Mouse (Mus musculus) C2C12 (cell line): ENCODE data around the gene Sox5. TPM values are rescaled to one million over a fixed set of nuclear protein-coding genes. Genes with fewer than 3 reads are reported as not detected.
"Not testable (repeated sequence)": the region's sequence is repeated elsewhere in the genome, so short reads cannot be mapped to it uniquely, and the experiment has no call there.

Source experiments
- H3K27me3 ChIP-seq: one replicate; pipeline ENCODE4 v1.6.1; 2011; ENCODE audit not compliant: control insufficient read depth, insufficient read depth, insufficient read length
- H3K36me3 ChIP-seq: one replicate; pipeline ENCODE4 v1.6.1; 2011; ENCODE audit not compliant: control insufficient read depth, insufficient read depth
- H3K4me3 ChIP-seq: one replicate; pipeline ENCODE4 v1.5.1; 2011; ENCODE audit warnings: mild to moderate bottlenecking, control low read depth; ENCODE audit not compliant: poor library complexity, insufficient read depth, severe bottlenecking
- H3K79me2 ChIP-seq: one replicate; pipeline ENCODE4 v1.6.1; 2011; ENCODE audit not compliant: control insufficient read depth, insufficient read depth
- H3K79me3 ChIP-seq: one replicate; pipeline ENCODE4 v1.6.1; 2011; ENCODE audit warnings: low read depth, control low read depth
- H3ac ChIP-seq: one replicate; pipeline ENCODE3; 2011; ENCODE audit warnings: low read depth; ENCODE audit not compliant: control insufficient read depth, insufficient read length
- CEBPB ChIP-seq: IDR thresholded peaks from one replicate; pipeline ENCODE4 v1.6.1; 2011; ENCODE audit warnings: low read depth, mild to moderate bottlenecking, control low read depth, moderate library complexity
- CTCF ChIP-seq: IDR thresholded peaks from one replicate; pipeline ENCODE4 v1.5.1; 2011; ENCODE audit not compliant: control insufficient read depth, insufficient read depth, insufficient read length
- FOSL1 ChIP-seq: IDR thresholded peaks from one replicate; pipeline ENCODE4 v1.8.0; 2011; ENCODE audit warnings: mild to moderate bottlenecking, low read length; ENCODE audit not compliant: poor library complexity, insufficient read depth, severe bottlenecking
- MAX ChIP-seq: IDR thresholded peaks from one replicate; pipeline ENCODE4 v1.6.1; 2011; ENCODE audit warnings: mild to moderate bottlenecking, control low read depth
- MYOD1 ChIP-seq: IDR thresholded peaks from one replicate; pipeline ENCODE4 v1.6.1; 2011; ENCODE audit warnings: low read depth; ENCODE audit not compliant: control insufficient read depth, insufficient read length
- MYOG ChIP-seq: IDR thresholded peaks from one replicate; pipeline ENCODE4 v1.6.1; 2011; ENCODE audit not compliant: control insufficient read depth, insufficient read length; ENCODE audit errors: extremely low read depth
- USF1 ChIP-seq: IDR thresholded peaks from one replicate; pipeline ENCODE4 v1.6.1; 2011; ENCODE audit warnings: low read depth, mild to moderate bottlenecking, control low read depth, moderate library complexity
- polyA plus RNA-seq: library from polyadenylated mRNA; unstranded; fragments of >200 nt; fragmentation: generic; extraction: Trizol; gene quantifications from one replicate; pipeline ENCODE4 v1.2.1, GENCODE M21; 2012; ENCODE audit warnings: missing spikeins

Sox5 gene
- polyA plus RNA-seq, 1 experiment, result 0.07 TPM

DNA sequence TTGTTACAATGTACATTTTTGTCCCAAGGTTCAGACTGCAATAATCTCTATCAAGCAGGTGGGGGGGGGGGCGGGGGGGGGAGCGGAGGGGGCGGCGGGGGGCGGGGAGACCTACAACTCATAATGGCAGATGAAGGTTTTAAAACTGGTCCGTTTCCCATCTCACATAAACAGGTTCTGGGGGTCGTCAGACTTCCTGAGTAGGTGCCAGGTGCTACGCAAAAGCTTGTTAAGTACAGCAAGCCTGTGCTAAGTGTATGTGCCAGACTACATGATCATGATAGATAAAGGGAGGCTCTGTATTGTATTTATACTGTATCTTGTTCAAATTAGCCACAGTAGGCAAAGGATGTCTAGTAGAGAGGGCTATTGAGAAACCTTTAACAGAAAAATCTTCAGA lies 498.6 kb downstream of the Sox5 start:
- Histone ChIP-seq H3K79me3 (no peaks in the 10 kb centered on the region), H3K27me3 (no peaks in the 10 kb centered on the region), H3K4me3 (no peak overlapping the region), H3K36me3 (no peaks in the 10 kb centered on the region), H3ac (no peak overlapping the region), H3K79me2 (no peaks in the 10 kb centered on the region)
- TF ChIP-seq CEBPB, result no peak
- no peak for TF ChIP-seq CTCF
- TF ChIP-seq MAX, result no peak
- TF ChIP-seq MYOD1, result no peak
- no peak for TF ChIP-seq FOSL1
- no peak for TF ChIP-seq MYOG
- TF ChIP-seq USF1, result no peak

DNA sequence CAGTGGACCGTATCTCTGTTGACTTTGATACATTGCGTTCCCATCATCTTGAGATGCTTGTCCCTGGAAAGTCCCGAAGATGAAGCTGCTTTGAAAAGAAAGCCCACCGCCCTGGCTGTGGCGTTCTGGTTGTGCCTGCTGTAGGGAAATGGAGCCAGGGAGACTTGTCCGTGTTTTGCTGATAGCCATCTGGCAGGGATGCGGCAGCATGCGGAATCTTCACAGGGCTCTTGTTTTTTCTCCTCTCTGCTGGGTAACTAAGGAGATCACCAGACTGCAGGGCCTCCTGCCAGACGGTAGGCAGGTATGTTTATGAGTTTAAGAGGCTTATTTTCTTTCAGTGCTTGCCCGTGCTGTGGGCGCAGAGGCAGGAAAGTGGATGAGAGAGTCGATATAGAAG lies 499.0 kb downstream of the Sox5 start:
- no peak overlapping the region for H3K4me3 ChIP-seq
- no peaks in the 10 kb centered on the region for H3K79me3 ChIP-seq
- H3ac ChIP-seq, result no peak overlapping the region
- H3K79me2 ChIP-seq, result no peaks in the 10 kb centered on the region
- no peaks in the 10 kb centered on the region for H3K36me3 ChIP-seq
- no peak for TF ChIP-seq CEBPB
- no peak for TF ChIP-seq CTCF
- no peak for TF ChIP-seq MYOG
- TF ChIP-seq MYOD1, result no peak
- TF ChIP-seq FOSL1, result no peak
- no peak for TF ChIP-seq MAX
- TF ChIP-seq USF1, result no peak
- no peaks in the 10 kb centered on the region for H3K27me3 ChIP-seq

DNA sequence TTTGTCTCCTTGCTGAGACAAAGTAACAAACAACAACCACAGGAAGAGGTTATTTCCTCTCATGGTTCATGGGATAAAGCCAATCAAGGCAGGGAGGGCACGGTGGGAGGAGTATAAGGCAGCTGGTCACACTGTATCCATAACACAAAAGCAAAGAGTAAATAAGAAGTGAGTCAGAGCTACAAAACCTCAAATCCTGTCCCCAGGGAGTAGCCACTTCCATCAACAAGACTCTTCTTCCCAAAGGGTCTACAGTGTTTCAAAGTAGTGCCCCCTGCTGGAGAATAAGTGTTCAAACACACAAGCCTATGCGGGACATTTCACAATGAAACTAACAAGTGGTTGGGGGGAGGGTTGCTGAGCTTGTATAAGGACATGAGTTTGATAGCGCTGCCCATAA lies 500.1 kb downstream of the Sox5 start:
- Histone ChIP-seq H3K79me2 (no peaks in the 10 kb centered on the region), H3K79me3 (no peaks in the 10 kb centered on the region)
- TF ChIP-seq CEBPB, result no peak
- TF ChIP-seq FOSL1, result no peak
- no peak for TF ChIP-seq USF1
- no peak for TF ChIP-seq MYOD1
- no peak for TF ChIP-seq MYOG
- no peak for TF ChIP-seq MAX

DNA sequence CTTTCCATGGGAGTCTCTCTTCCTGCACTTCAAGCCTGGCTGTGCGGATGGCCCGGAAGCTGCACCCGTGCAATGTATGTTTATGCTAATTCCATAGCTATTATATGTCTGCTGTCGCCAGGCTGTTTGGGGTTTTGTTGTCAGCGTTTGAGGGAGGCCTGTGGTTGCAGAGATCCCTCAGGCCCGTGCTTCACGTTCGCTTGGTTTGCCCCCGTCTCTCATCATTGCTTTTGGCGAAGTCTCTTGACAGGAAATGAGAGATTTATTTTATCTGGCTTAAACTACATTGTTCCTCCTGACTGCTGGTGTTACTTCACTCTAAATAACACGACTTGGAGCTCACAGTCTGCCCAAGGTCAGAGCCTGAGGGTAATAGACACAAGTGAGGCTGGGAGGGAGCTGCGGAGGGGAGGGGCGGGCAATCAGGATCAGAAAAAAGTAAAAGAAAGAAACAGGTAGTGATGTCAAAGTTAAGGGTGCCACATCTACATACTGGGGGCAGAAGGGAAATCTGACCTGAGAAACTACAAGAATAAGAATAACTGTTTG lies 503.2 kb downstream of the Sox5 start:
- no peaks in the 10 kb centered on the region for H3K27me3 ChIP-seq
- no peaks in the 10 kb centered on the region for H3K79me3 ChIP-seq
- TF ChIP-seq FOSL1 (no peak), USF1 (no peak), CEBPB (no peak), MYOD1 (no peak), MAX (no peak), CTCF (no peak), MYOG (no peak)
- no peak overlapping the region for H3K4me3 ChIP-seq
- no peak overlapping the region for H3ac ChIP-seq
- H3K36me3 ChIP-seq, result no peaks in the 10 kb centered on the region
- no peaks in the 10 kb centered on the region for H3K79me2 ChIP-seq

More for the DNA sequence above, 500.1 kb downstream of the Sox5 start:
- Histone ChIP-seq H3ac (no peak overlapping the region), H3K4me3 (no peak overlapping the region), H3K36me3 (no peaks in the 10 kb centered on the region), H3K27me3 (no peaks in the 10 kb centered on the region)

DNA sequence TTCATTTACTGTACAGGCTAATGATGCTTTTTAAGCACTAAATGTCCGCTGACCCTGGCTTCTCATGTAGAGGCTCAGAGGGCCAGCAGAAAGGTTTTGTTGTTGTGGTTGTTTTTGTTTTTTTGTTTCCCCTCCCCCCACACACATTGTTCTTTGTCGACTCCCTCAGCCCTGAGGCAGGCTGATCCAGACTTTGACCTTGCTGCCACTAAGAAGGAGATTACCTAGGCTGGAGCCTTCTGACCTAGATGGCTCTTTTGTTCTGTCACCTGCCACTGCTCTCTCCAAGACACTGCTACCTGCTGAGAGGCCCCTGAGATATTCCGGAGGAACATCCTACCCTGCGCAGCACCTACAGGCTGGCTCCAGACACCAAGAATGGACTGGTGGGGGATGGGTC lies 508.4 kb downstream of the Sox5 start:
- not testable (repeated sequence) for H3K27me3 ChIP-seq, H3ac ChIP-seq, H3K4me3 ChIP-seq, H3K36me3 ChIP-seq, H3K79me3 ChIP-seq, H3K79me2 ChIP-seq

DNA sequence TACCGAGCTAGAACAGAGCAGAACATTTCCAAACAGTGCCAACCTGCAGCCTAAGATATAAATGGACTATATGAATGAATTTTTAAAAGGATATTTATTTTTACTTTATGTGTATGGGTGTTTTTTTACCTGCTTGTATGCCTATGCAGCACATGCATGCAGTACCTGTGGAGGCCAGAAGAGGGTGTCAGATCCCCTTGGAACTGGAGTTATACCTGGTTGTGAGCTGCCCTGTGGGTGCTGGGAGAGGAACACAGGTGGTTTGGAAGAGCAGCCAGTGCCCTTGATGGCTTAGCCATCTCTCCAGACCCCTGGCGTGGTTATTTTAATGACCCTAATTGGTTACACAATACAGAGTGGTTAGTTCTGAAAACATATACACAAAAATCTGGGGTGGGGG lies 510.5 kb downstream of the Sox5 start:
- Histone ChIP-seq H3K27me3 (no peaks in the 10 kb centered on the region), H3ac (no peak overlapping the region), H3K4me3 (no peak overlapping the region), H3K79me3 (no peaks in the 10 kb centered on the region), H3K79me2 (no peaks in the 10 kb centered on the region), H3K36me3 (no peaks in the 10 kb centered on the region)
- TF ChIP-seq FOSL1, result no peak
- no peak for TF ChIP-seq CTCF
- no peak for TF ChIP-seq MYOD1
- TF ChIP-seq USF1, result no peak
- no peak for TF ChIP-seq MAX
- TF ChIP-seq CEBPB, result no peak
- TF ChIP-seq MYOG, result no peak

DNA sequence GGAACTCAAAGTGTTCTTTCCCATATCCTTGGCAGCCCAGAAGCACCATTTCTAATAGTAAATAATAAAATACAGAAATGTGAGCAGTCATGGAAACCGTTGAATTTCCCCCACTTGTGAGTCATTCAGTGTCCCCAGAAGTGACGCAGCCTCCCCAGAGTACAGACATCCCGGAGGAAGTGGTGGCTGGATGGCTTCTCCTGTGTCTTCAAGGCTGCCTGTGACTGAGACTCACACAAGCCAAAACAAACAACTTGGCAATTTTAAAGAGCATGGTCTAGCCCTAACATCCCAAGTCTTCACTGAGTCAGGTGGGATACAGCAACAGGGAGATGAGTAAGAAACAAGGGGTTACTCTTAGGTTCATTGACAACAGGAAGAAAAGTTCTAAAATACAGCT lies 511.5 kb downstream of the Sox5 start:
- H3K79me3 ChIP-seq, result no peaks in the 10 kb centered on the region
- H3ac ChIP-seq, result no peak overlapping the region
- H3K27me3 ChIP-seq, result no peaks in the 10 kb centered on the region
- no peaks in the 10 kb centered on the region for H3K36me3 ChIP-seq
- no peak for TF ChIP-seq MYOG
- TF ChIP-seq CTCF, result no peak
- TF ChIP-seq USF1, result no peak
- TF ChIP-seq MYOD1, result no peak
- TF ChIP-seq FOSL1, result no peak
- no peak for TF ChIP-seq MAX
- TF ChIP-seq CEBPB, result no peak
- no peak overlapping the region for H3K4me3 ChIP-seq
- no peaks in the 10 kb centered on the region for H3K79me2 ChIP-seq
